Mouse (Mus musculus): ENCODE measurements around the gene Eya2.

DNA sequence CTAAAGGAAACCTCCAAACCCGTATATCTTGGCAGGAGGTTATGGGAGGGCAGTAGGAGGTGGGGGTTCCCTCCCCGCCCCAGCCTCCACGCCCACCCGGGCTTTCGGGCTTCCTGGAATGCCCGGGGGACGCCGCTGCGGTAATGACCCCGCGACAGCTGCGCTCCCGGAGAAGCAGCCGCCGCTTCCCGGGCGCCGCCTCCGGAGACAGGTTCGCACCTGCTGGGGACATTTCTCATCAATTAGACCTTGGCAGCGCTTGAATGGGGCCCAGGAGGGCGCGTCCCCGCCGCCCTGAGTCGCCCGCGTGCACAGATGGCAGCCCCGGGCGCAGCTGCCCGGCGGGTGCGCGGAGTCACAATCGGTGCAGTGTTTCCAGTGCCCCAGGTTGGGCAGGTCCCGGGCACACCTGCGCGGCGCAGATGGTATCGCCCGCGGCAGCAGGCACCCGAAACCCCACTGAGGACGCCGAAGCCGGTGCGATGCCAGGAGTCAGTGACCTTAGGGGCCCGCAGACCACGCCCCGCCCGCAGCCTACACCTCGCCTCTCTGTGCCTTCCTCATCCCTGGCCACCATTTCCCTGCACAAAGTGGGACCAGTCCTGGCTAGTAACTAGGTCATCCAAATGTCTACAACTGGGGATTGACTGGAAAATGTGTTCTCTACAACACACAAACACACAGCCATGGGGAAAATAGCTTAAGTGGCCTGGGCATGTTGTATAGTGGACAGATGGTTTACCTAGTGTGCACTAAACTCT, 31.4 kb upstream of the Eya2 start:
- TF ChIP-seq CTCF (IDR thresholded peaks at IDR 0.05; ENCODE audit: low read depth, low read length) (no peak), POLR2A (IDR thresholded peaks at IDR 0.05; ENCODE audit: extremely low read depth, insufficient read depth, low read length) (no peak)

All from liver, adult 2 months (tissue).